Mouse (Mus musculus) cerebellum, adult 11-12 months (tissue): Measurements from ENCODE around the gene Hist2h2ac.
"Not testable (repeated sequence)": the region's sequence is repeated elsewhere in the genome, so short reads cannot be mapped to it uniquely, and the experiment has no call there.

Experiments
- DNase-seq: peaks from one replicate; pipeline ENCODE4 v3.0.0; 2022

Gene Hist2h2ac

DNA sequence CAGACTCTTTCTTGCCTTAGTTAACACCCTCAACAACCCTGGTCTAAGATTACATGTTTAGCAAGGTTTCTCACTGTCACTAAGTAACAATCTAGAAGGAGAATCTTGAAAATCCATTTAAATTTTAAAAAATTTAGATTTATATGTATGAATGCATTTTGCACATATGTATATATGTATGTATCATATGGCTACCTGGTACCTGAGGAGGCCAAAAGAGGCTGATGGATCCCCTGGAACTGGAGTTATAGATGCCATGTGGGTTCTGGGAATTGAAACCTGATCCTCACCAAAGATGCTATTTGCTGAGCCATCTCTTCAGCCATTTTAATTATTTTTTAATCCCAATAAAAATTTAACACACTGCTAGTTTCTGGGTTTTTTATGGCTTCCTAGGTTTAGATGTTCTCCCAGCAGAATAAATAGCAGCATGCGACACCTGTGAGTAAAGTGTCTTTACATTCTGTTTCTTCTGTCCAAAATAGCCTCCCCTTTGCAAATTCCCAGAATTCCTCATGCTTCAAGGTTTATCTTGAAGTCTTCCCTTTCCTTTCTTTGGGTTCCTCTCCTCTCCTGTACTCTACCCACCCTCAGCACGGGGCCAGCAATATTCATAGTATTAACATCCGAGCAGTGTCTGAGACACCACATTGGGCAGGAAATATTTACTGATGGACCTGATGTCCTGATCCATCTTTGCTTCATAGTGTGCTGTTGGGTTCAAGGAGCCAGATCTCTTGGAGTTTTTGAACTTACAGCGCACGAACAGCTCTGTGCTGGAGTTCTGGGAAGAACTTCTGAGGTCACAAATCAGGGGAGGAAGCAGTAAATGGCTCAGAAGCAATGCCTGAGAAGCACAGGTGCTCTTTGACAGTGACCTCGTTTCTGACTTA is 27.7 kb upstream of the Hist2h2ac start:
- DNase-seq: no peak

DNA sequence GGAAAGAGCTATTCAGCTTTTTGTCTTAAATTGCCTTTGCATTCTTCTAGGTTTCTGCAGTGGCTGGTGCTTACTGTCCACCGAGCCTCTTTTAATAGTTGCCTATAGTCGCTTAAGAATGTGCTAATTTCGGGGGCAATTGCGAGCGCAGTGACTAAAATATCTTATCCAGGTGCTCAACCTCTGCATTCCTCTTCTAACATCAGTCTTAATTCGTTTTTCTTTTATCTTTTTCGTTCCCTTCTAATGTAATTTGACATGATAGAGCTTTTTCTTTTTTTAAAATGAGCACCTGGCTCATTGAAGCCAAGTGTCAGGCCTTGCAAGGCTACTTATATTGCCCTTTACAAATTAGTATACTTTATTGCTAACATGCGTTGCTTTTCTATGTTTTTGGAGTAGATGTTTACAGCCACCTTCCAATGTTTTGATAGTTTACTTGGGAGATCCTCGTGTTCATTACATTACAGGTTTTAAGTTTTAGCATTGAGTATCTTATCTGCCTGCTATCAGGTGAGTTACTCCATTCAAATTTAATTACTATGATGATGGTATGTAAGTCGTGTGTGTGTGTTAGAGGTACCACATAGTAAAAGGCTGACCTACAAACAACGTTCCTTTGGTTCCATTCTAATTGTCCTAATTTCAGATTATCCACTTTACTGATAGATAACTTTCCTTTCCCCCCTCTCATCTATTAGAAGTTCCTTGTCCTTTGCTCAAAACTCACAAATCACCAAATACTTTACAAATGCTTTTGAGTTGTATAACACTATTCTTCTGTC is 26.9 kb upstream of the Hist2h2ac start:
- DNase-seq: no peak

DNA sequence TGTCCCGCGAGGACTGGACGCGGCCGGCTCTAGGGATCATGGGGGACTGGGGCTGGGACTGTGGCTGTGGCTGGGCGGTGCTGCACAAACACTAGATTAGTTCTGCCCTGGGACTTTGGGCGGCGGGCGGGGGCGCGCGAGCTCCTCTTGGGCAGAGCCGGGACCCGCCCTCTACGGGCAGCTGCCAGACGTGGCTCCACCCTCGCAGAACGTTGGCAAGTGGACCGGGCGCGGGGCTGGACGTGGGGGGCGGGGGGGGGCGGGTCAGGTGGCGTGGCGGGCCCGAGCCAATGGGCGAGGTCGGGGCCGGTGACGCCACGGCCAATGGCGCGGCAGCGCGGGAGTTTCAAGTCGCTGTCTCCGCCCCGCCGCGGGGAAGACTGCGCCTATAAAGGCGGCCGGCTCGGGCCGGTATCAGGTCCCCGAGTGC is 25.8 kb upstream of the Hist2h2ac start, which contains the start of gene Hist2h3c1:
Gene Hist2h3c1, plus strand, starts transcription at position 259 of the 430 bp plus-strand sequence.
- DNase-seq: not testable (repeated sequence)

DNA sequence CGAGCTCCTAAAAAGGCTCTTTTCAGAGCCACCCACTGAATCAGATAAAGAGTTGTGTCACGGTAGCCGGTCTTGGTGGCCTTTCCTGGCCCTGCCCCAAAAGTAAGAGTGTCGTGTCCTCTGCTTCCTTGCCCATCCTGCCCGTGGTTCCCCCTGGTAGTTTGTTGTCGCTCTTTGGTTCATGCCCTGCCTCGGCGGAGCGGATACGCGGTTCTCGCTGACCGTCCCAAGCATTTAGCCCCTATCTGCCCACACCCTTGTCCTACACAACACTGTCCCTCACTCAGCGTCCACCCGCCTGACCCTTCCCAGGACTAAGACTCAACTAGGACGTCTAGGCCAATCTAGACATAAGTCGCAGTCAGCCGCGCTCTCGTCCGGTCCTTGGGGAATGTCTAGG is 25.3 kb upstream of the Hist2h2ac start:
- not testable (repeated sequence) for DNase-seq

DNA sequence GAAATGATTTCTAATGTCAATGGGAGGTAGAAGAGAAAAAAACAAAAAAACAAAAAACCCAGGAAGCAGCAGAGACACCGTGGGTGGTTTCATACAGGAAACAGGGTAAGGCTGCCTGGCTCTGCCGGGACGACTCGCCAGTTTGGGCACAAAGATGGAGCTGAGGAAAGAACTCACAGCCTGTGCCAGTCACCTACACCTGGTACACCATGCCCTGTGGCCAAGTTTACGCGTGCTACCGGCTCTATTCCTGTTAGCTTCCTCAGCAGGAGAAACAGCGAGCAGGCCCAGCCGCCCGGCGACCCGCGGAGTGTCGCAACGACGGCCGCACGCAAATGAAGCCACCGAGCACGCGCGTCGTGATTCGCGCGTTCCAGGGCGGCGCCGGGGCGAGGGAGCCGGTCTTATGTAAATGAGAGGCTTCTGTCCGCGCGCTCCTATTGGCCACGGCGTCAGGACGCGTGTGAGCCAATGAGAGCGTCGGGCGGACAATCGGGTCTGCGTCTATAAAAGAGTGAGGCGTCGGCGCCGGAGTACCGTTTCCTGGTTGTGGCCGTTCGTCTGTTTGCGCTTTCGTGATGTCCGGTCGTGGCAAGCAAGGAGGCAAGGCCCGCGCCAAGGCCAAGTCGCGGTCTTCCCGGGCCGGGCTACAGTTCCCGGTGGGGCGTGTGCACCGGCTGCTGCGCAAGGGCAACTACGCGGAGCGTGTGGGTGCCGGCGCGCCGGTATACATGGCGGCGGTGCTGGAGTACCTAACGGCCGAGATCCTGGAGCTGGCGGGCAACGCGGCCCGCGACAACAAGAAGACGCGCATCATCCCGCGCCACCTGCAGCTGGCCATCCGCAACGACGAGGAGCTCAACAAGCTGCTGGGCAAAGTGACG is 24.6 kb upstream of the Hist2h2ac start, which contains the start of gene Hist2h2aa1:
Gene Hist2h2aa1, plus strand, starts transcription at position 495 of the 884 bp plus-strand sequence.
- peak; percentile 94 for DNase-seq

DNA sequence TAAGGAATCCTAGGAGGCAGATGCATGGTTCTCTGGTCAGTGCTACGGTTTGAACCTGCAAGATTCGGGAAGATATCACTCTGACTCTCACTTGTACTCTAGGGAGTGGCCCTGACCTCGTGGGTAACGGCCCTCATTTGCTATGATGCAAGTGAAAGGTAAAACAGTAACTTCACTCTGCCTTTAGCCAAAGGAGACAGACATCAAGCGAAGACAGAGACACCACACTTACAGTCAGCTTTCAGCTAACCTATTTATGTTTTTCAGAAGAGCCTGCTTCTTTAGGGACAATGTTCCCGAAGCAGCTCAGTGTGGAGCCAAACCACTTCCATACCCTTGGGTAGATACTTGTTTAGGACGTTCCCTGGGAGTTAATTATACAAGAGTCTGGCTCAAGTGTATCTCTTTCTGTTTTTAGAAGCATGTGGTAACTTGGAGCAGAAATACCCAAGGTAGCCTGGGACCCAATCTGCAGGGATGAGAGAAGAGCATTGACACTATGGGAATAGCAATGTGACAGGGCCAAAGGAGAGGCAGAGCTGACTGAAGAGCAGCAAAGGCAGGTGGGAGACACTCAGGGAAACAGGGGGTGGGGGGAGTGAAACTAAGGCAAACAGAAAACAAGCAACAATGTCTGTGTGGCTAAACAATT is 23.4 kb upstream of the Hist2h2ac start:
- no peak for DNase-seq

DNA sequence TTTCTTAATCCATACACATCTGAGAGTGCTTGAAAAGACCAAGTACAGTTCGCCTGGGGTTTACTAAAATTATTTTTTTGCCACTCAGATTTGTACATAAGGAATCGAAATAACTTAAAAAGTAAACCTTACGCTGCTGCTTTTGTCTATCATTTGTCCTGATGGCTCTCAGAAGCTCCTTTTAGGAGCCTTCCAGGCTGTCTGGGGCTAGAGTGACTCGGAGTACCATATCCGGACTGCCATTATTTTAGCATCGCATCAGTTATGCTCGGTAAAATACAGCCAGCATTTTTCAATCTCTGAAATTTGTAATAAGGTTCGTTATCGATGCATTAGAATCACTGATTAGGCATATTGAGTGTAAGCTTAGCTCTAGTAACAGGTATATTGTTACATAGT is 20.1 kb upstream of the Hist2h2ac start:
- DNase-seq: no peak

DNA sequence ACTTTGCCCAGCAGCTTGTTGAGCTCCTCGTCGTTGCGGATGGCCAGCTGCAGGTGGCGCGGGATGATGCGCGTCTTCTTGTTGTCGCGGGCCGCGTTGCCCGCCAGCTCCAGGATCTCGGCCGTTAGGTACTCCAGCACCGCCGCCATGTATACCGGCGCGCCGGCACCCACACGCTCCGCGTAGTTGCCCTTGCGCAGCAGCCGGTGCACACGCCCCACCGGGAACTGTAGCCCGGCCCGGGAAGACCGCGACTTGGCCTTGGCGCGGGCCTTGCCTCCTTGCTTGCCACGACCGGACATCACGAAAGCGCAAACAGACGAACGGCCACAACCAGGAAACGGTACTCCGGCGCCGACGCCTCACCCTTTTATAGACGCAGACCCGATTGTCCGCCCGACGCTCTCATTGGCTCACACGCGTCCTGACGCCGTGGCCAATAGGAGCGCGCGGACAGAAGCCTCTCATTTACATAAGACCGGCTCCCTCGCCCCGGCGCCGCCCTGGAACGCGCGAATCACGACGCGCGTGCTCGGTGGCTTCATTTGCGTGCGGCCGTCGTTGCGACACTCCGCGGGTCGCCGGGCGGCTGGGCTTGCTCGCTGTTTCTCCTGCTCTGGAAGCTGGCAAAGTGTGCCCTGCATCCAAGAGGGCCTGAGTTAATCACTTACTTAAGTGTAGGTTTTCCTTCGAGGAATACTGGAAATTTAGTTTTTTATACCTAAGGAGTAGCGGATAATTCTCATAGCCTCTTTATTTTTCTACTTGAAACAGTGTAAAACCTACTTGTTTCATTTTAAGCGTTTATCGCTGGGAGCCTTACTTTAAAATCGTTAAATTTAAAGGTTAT is 19.5 kb upstream of the Hist2h2ac start, which contains the start of gene Hist2h2aa2:
Gene Hist2h2aa2, minus strand, starts transcription at position 328 of the 850 bp plus-strand sequence.
- peak; percentile 96 for DNase-seq

DNA sequence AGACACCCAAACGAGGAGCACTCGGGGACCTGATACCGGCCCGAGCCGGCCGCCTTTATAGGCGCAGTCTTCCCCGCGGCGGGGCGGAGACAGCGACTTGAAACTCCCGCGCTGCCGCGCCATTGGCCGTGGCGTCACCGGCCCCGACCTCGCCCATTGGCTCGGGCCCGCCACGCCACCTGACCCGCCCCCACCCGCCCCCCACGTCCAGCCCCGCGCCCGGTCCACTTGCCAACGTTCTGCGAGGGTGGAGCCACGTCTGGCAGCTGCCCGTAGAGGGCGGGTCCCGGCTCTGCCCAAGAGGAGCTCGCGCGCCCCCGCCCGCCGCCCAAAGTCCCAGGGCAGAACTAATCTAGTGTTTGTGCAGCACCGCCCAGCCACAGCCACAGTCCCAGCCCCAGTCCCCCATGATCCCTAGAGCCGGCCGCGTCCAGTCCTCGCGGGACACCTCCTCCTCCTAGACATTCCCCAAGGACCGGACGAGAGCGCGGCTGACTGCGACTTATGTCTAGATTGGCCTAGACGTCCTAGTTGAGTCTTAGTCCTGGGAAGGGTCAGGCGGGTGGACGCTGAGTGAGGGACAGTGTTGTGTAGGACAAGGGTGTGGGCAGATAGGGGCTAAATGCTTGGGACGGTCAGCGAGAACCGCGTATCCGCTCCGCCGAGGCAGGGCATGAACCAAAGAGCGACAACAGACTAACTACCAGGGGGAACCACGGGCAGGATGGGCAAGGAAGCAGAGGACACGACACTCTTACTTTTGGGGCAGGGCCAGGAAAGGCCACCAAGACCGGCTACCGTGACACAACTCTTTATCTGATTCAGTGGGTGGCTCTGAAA is 18.5 kb upstream of the Hist2h2ac start, which contains the start of gene Hist2h3c2:
Gene Hist2h3c2, minus strand, starts transcription at position 174 of the 840 bp plus-strand sequence.
- DNase-seq: peak; percentile 73

DNA sequence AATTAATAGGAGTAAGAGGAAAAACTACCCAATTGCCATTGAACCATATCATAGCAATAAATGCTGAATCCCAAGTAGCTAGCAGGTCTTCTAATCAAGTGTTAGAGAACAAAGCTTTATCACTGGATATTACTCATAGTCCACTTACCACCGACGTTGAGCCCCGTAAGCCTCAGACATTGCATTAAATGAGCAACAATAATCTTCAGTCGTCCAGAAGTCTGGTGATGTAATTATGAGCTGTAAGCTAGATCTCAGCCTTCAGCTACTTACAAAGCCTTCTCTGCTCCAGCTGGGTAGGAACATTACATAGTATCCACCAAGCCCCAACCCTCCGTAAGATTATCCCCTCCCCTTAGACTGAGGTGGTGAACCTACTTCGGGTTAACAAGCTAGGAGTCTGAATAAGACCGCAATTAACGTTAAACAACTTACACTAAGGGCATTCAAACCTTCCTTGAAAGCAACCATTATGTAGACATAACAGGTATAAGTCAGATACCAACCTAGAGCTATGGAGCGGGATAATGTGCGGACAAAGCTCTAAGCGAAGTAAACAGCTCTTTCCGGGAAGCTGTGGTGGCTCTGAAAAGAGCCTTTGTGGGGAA is 17.3 kb upstream of the Hist2h2ac start:
- no peak for DNase-seq

DNA sequence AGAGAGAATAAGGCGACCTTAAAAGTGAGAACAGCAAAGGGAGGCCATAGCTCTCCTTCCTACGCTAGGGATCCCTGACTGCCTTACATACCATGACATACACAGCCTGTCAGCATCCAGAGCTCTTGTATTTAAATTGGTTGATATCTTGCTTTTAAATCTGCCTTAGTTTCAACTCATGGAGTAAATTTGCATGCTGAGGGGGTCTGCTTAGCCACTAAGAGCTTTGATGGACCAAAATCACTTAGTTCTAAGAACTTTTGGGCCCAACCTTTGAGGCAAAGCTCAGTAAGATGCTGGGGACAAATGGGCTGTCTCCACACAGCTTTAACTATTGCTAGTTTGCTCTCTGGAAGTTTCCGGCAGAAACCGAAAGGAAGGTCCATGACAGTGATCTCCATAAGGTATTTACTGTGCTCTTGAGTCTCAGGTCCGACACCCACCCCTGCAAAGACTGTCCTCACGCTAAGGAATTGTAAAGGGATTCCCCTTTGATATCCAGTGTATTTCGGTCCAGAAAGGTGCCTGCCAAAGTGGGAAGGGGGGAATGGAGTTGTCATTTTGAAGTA is 16.7 kb upstream of the Hist2h2ac start:
- DNase-seq: no peak

DNA sequence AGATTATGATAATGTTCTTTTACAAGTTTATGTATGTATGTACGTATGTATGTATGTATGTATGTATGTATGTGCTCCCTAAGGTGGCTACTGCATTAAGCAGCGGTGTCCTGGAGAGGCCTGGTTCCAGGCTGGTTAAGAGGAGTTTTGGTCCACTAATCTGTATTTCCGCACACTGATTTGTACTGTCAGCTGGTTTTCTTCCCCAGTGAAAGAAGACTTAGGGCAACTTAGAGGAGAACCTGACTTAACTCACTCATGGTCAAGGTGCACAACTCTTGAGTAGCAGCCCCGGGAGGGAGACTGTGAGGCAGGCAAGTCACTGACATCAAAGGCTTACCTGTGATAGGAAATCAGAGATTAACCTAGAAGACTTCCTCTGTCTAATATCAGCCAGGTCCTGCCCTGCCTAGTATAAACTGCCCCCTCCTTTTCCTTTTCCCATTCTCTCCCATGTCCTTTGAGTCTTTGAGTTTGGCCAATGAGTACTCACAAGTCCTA is 16.2 kb upstream of the Hist2h2ac start:
- DNase-seq: no peak

DNA sequence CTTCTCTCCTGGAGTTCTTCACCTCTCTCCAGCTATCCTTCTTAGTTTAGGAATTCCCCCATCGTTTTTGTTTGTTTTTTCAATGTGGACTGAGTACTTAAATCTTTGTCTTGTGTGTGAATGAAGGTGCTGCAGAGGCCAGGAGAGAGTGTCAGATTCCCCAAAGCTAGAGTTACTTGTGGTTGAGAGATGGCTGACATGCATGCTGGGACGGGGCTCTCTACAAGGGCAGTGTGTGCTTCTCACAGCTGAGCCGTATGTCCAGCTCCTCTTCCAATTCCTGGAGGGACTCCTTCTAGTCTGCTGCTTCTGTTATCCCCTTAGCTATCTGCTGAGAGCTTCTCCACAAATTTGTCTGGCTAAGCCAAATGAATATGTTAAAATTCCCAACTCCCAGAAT is 15.2 kb upstream of the Hist2h2ac start:
- DNase-seq: no peak

DNA sequence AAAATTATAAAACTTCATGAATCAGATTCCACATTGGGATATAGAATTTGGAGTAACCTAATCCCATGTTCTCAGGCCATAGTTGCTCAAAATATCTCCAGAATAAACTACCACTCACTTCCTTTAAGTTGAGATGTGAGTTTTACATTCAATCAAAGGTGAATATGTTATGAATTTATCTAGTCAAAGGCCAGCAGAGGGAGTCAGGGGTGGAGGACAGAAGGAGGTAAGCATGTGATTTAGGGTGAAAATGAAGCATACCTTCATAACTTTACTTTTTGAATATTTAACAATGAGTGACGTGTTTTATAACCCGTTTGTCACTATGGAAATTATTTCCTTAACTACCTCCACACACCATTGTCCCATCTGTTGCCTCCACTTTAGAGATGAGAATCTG is 14.2 kb upstream of the Hist2h2ac start:
- no peak for DNase-seq

DNA sequence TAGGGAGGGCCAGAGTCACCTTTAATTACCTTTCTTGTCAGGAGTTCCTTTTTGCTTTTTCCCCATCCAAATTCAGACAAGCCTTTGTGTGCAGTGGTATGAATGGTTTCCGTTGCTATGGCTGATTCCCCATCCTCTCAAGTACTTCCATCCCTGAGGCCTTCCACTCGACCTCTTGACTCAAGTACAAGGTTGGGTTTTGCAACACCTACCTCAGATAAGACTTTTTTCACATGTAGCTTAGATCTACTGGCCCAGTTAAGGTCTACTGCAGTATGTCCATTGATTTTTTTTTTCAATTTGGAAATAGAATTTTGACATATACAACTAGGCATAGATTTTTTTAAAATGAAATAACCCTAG is 11.1 kb upstream of the Hist2h2ac start:
- DNase-seq: no peak

DNA sequence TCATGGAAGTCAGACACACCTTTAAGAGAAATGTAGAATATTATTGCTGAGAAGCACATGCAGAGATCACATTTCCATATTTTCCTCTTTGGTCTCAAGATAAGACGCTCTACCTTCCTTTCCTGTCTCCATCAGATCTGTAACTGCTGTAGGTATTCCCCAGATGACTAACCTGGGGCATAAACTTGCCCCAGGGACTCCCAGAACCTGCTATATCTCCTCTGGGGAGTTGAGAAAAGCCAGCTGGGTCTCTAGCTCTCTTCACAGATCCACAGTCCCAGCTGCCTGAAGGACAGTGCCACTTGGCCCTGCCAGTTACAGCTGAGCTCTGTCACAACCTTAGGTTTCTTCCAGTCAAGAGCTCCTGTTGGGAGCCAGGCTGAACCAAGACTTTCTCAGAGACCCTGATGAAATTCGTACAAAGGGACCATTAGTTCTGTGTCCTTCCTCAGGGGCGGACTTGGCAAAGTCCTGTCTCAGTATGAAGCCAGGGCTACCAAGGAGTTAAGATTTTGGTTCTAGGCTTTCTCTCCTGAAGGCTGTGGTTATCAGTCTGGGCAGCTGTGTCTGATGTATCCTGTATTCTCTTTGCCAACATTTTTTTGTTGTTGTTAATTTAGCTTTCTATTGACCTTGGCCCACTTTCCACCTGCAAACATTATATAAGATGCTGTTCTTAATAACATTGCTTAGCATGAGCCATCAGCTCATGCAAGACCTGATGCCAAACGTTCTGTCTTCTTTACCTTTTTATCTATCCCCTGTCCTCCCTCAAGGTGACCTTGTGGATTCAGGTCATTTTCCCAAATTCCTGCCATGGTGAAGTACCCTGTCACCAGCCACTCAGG is 10.5 kb upstream of the Hist2h2ac start:
- no peak for DNase-seq

DNA sequence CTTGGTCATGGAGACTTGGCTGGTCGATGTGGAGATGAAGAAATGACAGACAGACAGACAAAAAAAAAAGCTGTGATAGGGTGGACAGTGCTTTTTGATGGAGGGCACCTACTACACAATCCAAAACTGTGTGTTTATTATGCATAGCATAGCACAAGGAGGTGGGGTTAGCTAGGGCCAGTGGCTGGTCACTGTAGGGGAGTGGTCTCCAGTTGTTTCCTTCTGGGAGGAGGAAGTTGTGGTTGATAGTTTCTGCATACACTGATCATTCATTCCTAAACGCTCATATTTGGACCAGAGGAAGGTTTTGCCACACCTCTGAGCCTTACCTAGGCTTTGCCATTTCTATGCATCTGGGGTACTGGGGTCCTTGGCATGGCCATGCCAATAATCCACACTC is 9.7 kb upstream of the Hist2h2ac start:
- no peak for DNase-seq

DNA sequence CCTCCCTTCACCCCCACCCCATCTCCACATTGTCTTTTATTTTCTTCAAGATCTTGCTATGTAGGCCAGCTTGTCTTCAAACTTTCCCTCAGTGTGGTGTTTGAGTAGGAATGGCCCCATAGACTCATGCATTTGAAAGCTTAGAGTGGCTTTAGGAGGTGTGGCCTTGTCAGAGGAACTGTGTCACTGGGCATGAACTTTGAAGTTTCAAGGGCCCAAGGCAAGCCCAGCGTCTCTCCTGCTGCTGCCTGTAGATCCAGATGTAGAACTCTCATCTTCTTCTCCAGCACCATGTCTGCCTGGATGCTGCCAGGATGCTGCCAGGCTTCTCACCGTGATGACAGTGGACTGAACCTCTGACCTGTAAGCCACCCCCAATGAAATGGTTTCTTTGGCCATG is 8.1 kb upstream of the Hist2h2ac start:
- DNase-seq: no peak
